Mouse (Mus musculus) bone marrow macrophage, adult 2 months (primary cell): ENCODE measurements at regions not wholly inside any gene's neighbourhood (a gene's known extent, or its start where the extent isn't known, plus 50 kb on each side); places are given as distances from the start of the nearest gene placed in this dataset.

Experiments
- CTCF ChIP-seq: IDR thresholded peaks from 2 replicates; pipeline ENCODE4 v1.5.1; 2012; ENCODE audit warnings: low read depth, mild to moderate bottlenecking, low read length, moderate library complexity
- POLR2A ChIP-seq: IDR thresholded peaks from 2 replicates; pipeline ENCODE4 v1.6.1; 2012; ENCODE audit warnings: mild to moderate bottlenecking, low read depth, low read length, borderline replicate concordance

- TF ChIP-seq CTCF: no peak
- no peak for TF ChIP-seq POLR2A
Measured at GRCm38 (mm10) chr5:75803012-75803411, 175.2 kb downstream of the Kdr start.
